Mouse (Mus musculus) myocyte (in vitro differentiated cells): ENCODE measurements around the gene Scfd2. TPM values are rescaled to one million over a fixed set of nuclear protein-coding genes. Genes with fewer than 3 reads are reported as not detected.

Experiments used
- H3K27me3 ChIP-seq: one replicate; pipeline ENCODE4 v1.6.1; 2011; ENCODE audit not compliant: control insufficient read depth, insufficient read depth, insufficient read length
- H3K36me3 ChIP-seq: one replicate; pipeline ENCODE4 v1.6.1; 2011; ENCODE audit not compliant: control insufficient read depth, insufficient read depth
- H3K4me2 ChIP-seq: one replicate; pipeline ENCODE4 v1.6.1; 2011; ENCODE audit warnings: low read depth, control low read depth
- H3K4me3 ChIP-seq: one replicate; pipeline ENCODE4 v1.5.1; 2011; ENCODE audit warnings: mild to moderate bottlenecking, control low read depth, moderate library complexity
- H3K79me2 ChIP-seq: one replicate; pipeline ENCODE4 v1.6.1; 2011; ENCODE audit not compliant: control insufficient read depth, insufficient read depth
- H3ac ChIP-seq: one replicate; pipeline ENCODE4 v1.6.1; 2011; ENCODE audit not compliant: control insufficient read depth, insufficient read length
- CEBPB ChIP-seq: IDR thresholded peaks from 2 replicates; pipeline ENCODE4 v1.6.1; 2011; ENCODE audit warnings: mild to moderate bottlenecking, moderate library complexity; ENCODE audit not compliant: poor library complexity, insufficient read depth, severe bottlenecking
- E2F4 ChIP-seq: IDR thresholded peaks from one replicate; pipeline ENCODE4 v1.6.1; 2011; ENCODE audit warnings: mild to moderate bottlenecking, control low read depth, moderate library complexity; ENCODE audit not compliant: insufficient read depth
- MAX ChIP-seq: IDR thresholded peaks from one replicate; pipeline ENCODE4 v1.6.1; 2011; ENCODE audit warnings: low read depth, mild to moderate bottlenecking, control low read depth
- MYOD1 ChIP-seq, 3 experiments: IDR thresholded peaks; one replicate each; pipeline ENCODE4 v1.6.1; 2011; ENCODE audit warnings: control low read depth in 2 of 3, low read depth in 2 of 3, mild to moderate bottlenecking in 2 of 3, moderate library complexity in 1 of 3; ENCODE audit not compliant: insufficient read length in 2 of 3, control insufficient read depth in 1 of 3
- MYOG ChIP-seq, 3 experiments: IDR thresholded peaks; one replicate each; pipeline ENCODE4 v1.6.1; 2011; ENCODE audit warnings: control low read depth in 2 of 3, low read depth in 2 of 3, mild to moderate bottlenecking in 2 of 3; ENCODE audit not compliant: insufficient read length in 2 of 3, control insufficient read depth in 1 of 3, insufficient read depth in 1 of 3
- POLR2A ChIP-seq: IDR thresholded peaks from one replicate; pipeline ENCODE4 v1.6.1; 2011; ENCODE audit warnings: low read depth, mild to moderate bottlenecking, control low read depth, moderate library complexity; ENCODE audit not compliant: insufficient read length
- POLR2AphosphoS2 ChIP-seq: IDR thresholded peaks from one replicate; pipeline ENCODE4 v1.6.1; 2011; ENCODE audit warnings: low read depth, control low read depth; ENCODE audit not compliant: insufficient read length
- REST ChIP-seq: IDR thresholded peaks from one replicate; pipeline ENCODE4 v1.6.1; 2011; ENCODE audit warnings: mild to moderate bottlenecking, control low read depth, moderate library complexity; ENCODE audit not compliant: insufficient read depth, insufficient read length
- SRF ChIP-seq: IDR thresholded peaks from one replicate; pipeline ENCODE4 v1.6.1; 2011; ENCODE audit warnings: low read depth; ENCODE audit not compliant: control insufficient read depth, insufficient read length
- TCF12 ChIP-seq: IDR thresholded peaks from one replicate; pipeline ENCODE4 v1.6.1; 2011; ENCODE audit warnings: mild to moderate bottlenecking, control low read depth; ENCODE audit not compliant: poor library complexity, insufficient read depth, severe bottlenecking
- TCF3 ChIP-seq: IDR thresholded peaks from one replicate; pipeline ENCODE4 v1.6.1; 2011; ENCODE audit warnings: low read depth, control low read depth; ENCODE audit not compliant: insufficient read length
- USF1 ChIP-seq: IDR thresholded peaks from one replicate; pipeline ENCODE4 v1.6.1; 2011; ENCODE audit warnings: low read depth, mild to moderate bottlenecking, control low read depth, moderate library complexity
- polyA plus RNA-seq: library from polyadenylated mRNA; unstranded; fragments of >200 nt; fragmentation: generic; extraction: Trizol; gene quantifications from one replicate; pipeline ENCODE4 v1.2.1, GENCODE M21; 2012; ENCODE audit warnings: missing spikeins

Gene Scfd2
- polyA plus RNA-seq, 1 experiment: 7.8 TPM

- TF ChIP-seq CEBPB: no peak
- TF ChIP-seq SRF: no peak
- no peak for TF ChIP-seq MYOG (IDR thresholded peaks at IDR 0.05; ENCODE audit: control insufficient read depth in 1 of 3, insufficient read depth in 1 of 3, insufficient read length in 2 of 3, low read depth in 2 of 3)
- TF ChIP-seq USF1: no peak
- TF ChIP-seq REST: no peak
- no peak for TF ChIP-seq E2F4
- Histone ChIP-seq H3ac (no peak overlapping the region), H3K36me3 (no peaks in the 10 kb centered on the region), H3K79me2 (no peaks in the 10 kb centered on the region), H3K4me2 (no peak overlapping the region), H3K4me3 (no peak overlapping the region), H3K27me3 (no peaks in the 10 kb centered on the region)
Observed at GRCm38 (mm10) chr5:74218524-74218923, 313.0 kb downstream of the Scfd2 start.

- no peak overlapping the region for H3K4me3 ChIP-seq
- H3K36me3 ChIP-seq: no peaks in the 10 kb centered on the region
- no peak overlapping the region for H3ac ChIP-seq
- no peak overlapping the region for H3K4me2 ChIP-seq
- no peaks in the 10 kb centered on the region for H3K79me2 ChIP-seq
- TF ChIP-seq USF1 (no peak), MYOD1 (IDR thresholded peaks at IDR 0.05; ENCODE audit: control insufficient read depth in 1 of 3, insufficient read length in 2 of 3, low read depth in 2 of 3) (no peak), TCF12 (no peak), MYOG (IDR thresholded peaks at IDR 0.05; ENCODE audit: control insufficient read depth in 1 of 3, insufficient read depth in 1 of 3, insufficient read length in 2 of 3, low read depth in 2 of 3) (no peak), SRF (no peak), POLR2A (no peak), TCF3 (no peak), MAX (no peak), CEBPB (no peak), REST (no peak), E2F4 (no peak), POLR2AphosphoS2 (no peak)
- no peaks in the 10 kb centered on the region for H3K27me3 ChIP-seq
Observed at GRCm38 (mm10) chr5:74215125-74215524, 316.4 kb downstream of the Scfd2 start.

- Histone ChIP-seq H3ac (no peak overlapping the region), H3K79me2 (no peaks in the 10 kb centered on the region), H3K27me3 (no peaks in the 10 kb centered on the region), H3K4me2 (no peak overlapping the region), H3K36me3 (no peaks in the 10 kb centered on the region), H3K4me3 (no peak overlapping the region)
- TF ChIP-seq TCF3: no peak
Observed at GRCm38 (mm10) chr5:74214501-74215110, 317.0 kb downstream of the Scfd2 start.

- H3K4me3 ChIP-seq: no peak overlapping the region
- TF ChIP-seq MAX (no peak), CEBPB (no peak), REST (no peak), SRF (no peak), USF1 (no peak), TCF12 (no peak), MYOG (IDR thresholded peaks at IDR 0.05; ENCODE audit: control insufficient read depth in 1 of 3, insufficient read depth in 1 of 3, insufficient read length in 2 of 3, low read depth in 2 of 3) (no peak), POLR2AphosphoS2 (no peak), TCF3 (no peak), E2F4 (no peak), MYOD1 (IDR thresholded peaks at IDR 0.05; ENCODE audit: control insufficient read depth in 1 of 3, insufficient read length in 2 of 3, low read depth in 2 of 3) (no peak), POLR2A (no peak)
- no peak overlapping the region for H3K4me2 ChIP-seq
- no peaks in the 10 kb centered on the region for H3K27me3 ChIP-seq
- H3ac ChIP-seq: no peak overlapping the region
- no peaks in the 10 kb centered on the region for H3K36me3 ChIP-seq
- H3K79me2 ChIP-seq: no peaks in the 10 kb centered on the region
Observed at GRCm38 (mm10) chr5:74211346-74211745, 320.2 kb downstream of the Scfd2 start.

GRCm38 (mm10) chr5:74209640-74210039 is 321.9 kb downstream of the Scfd2 start:
- Histone ChIP-seq H3K27me3 (no peaks in the 10 kb centered on the region), H3K4me2 (no peak overlapping the region), H3K36me3 (no peaks in the 10 kb centered on the region), H3K4me3 (no peak overlapping the region), H3K79me2 (no peaks in the 10 kb centered on the region), H3ac (no peak overlapping the region)
- TF ChIP-seq CEBPB (no peak), E2F4 (no peak), REST (no peak), MAX (no peak), USF1 (no peak), SRF (no peak), MYOD1 (IDR thresholded peaks at IDR 0.05; ENCODE audit: control insufficient read depth in 1 of 3, insufficient read length in 2 of 3, low read depth in 2 of 3) (no peak)
